Mouse (Mus musculus) testis, adult 2 months (tissue): ENCODE measurements around the gene Coq2. TPM values are rescaled to one million over a fixed set of nuclear protein-coding genes. Genes with fewer than 3 reads are reported as not detected.

ENCODE experiments used
- H3K27ac ChIP-seq: fragments of 200-500 bp; 2 replicates; pipeline ENCODE4 v1.5.1; 2012; ENCODE audit warnings: low read depth, low read length; ENCODE audit not compliant: control insufficient read depth, insufficient read depth
- H3K27me3 ChIP-seq: fragments of 200-500 bp; 2 replicates; pipeline ENCODE4 v1.6.1; 2012; ENCODE audit warnings: mild to moderate bottlenecking, low read length, moderate library complexity; ENCODE audit not compliant: control insufficient read depth, insufficient read depth
- H3K36me3 ChIP-seq: fragments of 200-500 bp; 2 replicates; pipeline ENCODE4 v1.6.1; 2012; ENCODE audit warnings: mild to moderate bottlenecking, low read length; ENCODE audit not compliant: control insufficient read depth, insufficient read depth
- H3K4me1 ChIP-seq: fragments of 200-500 bp; 2 replicates; pipeline ENCODE4 v1.6.1; 2012; ENCODE audit warnings: low read length; ENCODE audit not compliant: control insufficient read depth, insufficient read depth
- H3K4me3 ChIP-seq: fragments of 200-500 bp; 2 replicates; pipeline ENCODE4 v1.5.1; 2012; ENCODE audit warnings: low read depth, mild to moderate bottlenecking, low read length, moderate library complexity, mixed read lengths; ENCODE audit not compliant: control insufficient read depth
- CTCF ChIP-seq: fragments of 200-500 bp; IDR thresholded peaks from 2 replicates; pipeline ENCODE4 v1.5.1; 2012; ENCODE audit warnings: low read depth, mild to moderate bottlenecking, inconsistent platforms, low read length, moderate library complexity; ENCODE audit not compliant: control insufficient read depth, insufficient read depth, insufficient replicate concordance
- POLR2A ChIP-seq: fragments of 200-500 bp; IDR thresholded peaks from 2 replicates; pipeline ENCODE4 v1.6.1; 2012; ENCODE audit warnings: low read depth, mild to moderate bottlenecking, inconsistent platforms, low read length, moderate library complexity; ENCODE audit not compliant: control insufficient read depth
- polyA plus RNA-seq: library from polyadenylated mRNA; depleted of rRNA; stranded (reverse); fragments of >200 nt; gene quantifications from 2 replicates; pipeline ENCODE4 v1.2.3, GENCODE M21; 2012

The Coq2 gene
- polyA plus RNA-seq, 1 experiment: 21.4 TPM

- H3K36me3 ChIP-seq: no peaks in the 10 kb centered on the region
- TF ChIP-seq CTCF: no peak
- no peak for TF ChIP-seq POLR2A
- no peaks in the 10 kb centered on the region for H3K27me3 ChIP-seq
- H3K4me3 ChIP-seq: no peak overlapping the region
- no peak overlapping the region for H3K27ac ChIP-seq
- no peaks in the 10 kb centered on the region for H3K4me1 ChIP-seq
These were observed 29.3 kb upstream of the Coq2 start for GRCm38 (mm10) chr5:100704272-100704671.

GRCm38 (mm10) chr5:100702325-100702724, 27.4 kb upstream of the Coq2 start:
- Histone ChIP-seq H3K4me1 (0 out of 2 replicates have a peak, but pooled peaks cover 2% of the 10 kb centered on the region), H3K27me3 (no peaks in the 10 kb centered on the region), H3K36me3 (no peaks in the 10 kb centered on the region), H3K27ac (no peak overlapping the region), H3K4me3 (no peak overlapping the region)
- TF ChIP-seq POLR2A: no peak
- no peak for TF ChIP-seq CTCF

GRCm38 (mm10) chr5:100700861-100701620, 26.1 kb upstream of the Coq2 start:
- Histone ChIP-seq H3K27me3 (no peaks in the 10 kb centered on the region), H3K27ac (no peak overlapping the region), H3K4me1 (0 out of 2 replicates have a peak, but pooled peaks cover 2% of the 10 kb centered on the region), H3K36me3 (no peaks in the 10 kb centered on the region), H3K4me3 (no peak overlapping the region)
- TF ChIP-seq CTCF (no peak), POLR2A (no peak)

GRCm38 (mm10) chr5:100697886-100698285, 22.9 kb upstream of the Coq2 start:
- H3K4me3 ChIP-seq: no peak overlapping the region
- no peaks in the 10 kb centered on the region for H3K27me3 ChIP-seq
- TF ChIP-seq POLR2A (no peak), CTCF (no peak)
- no peaks in the 10 kb centered on the region for H3K36me3 ChIP-seq
- no peak overlapping the region for H3K27ac ChIP-seq
- H3K4me1 ChIP-seq: 0 out of 2 replicates have a peak, but pooled peaks cover 2% of the 10 kb centered on the region

- H3K27ac ChIP-seq: no peak overlapping the region
- no peak overlapping the region for H3K4me3 ChIP-seq
- no peaks in the 10 kb centered on the region for H3K27me3 ChIP-seq
- H3K4me1 ChIP-seq: 0 out of 2 replicates have a peak, but pooled peaks cover 2% of the 10 kb centered on the region
- TF ChIP-seq CTCF (no peak), POLR2A (no peak)
- H3K36me3 ChIP-seq: no peaks in the 10 kb centered on the region
These were observed 22.5 kb upstream of the Coq2 start for GRCm38 (mm10) chr5:100697398-100697797.

GRCm38 (mm10) chr5:100685631-100686030, 10.7 kb upstream of the Coq2 start:
- H3K27ac ChIP-seq: no peak overlapping the region
- no peaks in the 10 kb centered on the region for H3K27me3 ChIP-seq
- H3K36me3 ChIP-seq: no peaks in the 10 kb centered on the region
- TF ChIP-seq CTCF (no peak), POLR2A (no peak)
- 0 out of 2 replicates have a peak, but pooled peaks cover 2% of the 10 kb centered on the region for H3K4me1 ChIP-seq
- no peak overlapping the region for H3K4me3 ChIP-seq

- no peak overlapping the region for H3K4me3 ChIP-seq
- H3K27me3 ChIP-seq: no peaks in the 10 kb centered on the region
- H3K27ac ChIP-seq: no peak overlapping the region
- TF ChIP-seq CTCF: no peak
- TF ChIP-seq POLR2A: no peak
- H3K36me3 ChIP-seq: no peaks in the 10 kb centered on the region
- peaks cover 7% of the 10 kb centered on the region for H3K4me1 ChIP-seq
These were observed 5.6 kb upstream of the Coq2 start for GRCm38 (mm10) chr5:100680542-100680933.

- TF ChIP-seq CTCF: no peak
- no peak for TF ChIP-seq POLR2A
- peaks cover 8% of the 10 kb centered on the region for H3K4me1 ChIP-seq
- H3K27me3 ChIP-seq: no peaks in the 10 kb centered on the region
- peak overlapping the region; percentile 39 for H3K4me3 ChIP-seq
- no peak overlapping the region for H3K27ac ChIP-seq
- no peaks in the 10 kb centered on the region for H3K36me3 ChIP-seq
These were observed 5.1 kb upstream of the Coq2 start for GRCm38 (mm10) chr5:100679911-100680541.
